Mouse (Mus musculus) myocyte (in vitro differentiated cells): ENCODE measurements at regions not wholly inside any gene's neighbourhood (a gene's known extent, or its start where the extent isn't known, plus 50 kb on each side); places are given as distances from the start of the nearest gene placed in this dataset.

Source experiments
- H3K27me3 ChIP-seq: one replicate; pipeline ENCODE4 v1.6.1; 2011; ENCODE audit not compliant: control insufficient read depth, insufficient read depth, insufficient read length
- H3K36me3 ChIP-seq: one replicate; pipeline ENCODE4 v1.6.1; 2011; ENCODE audit not compliant: control insufficient read depth, insufficient read depth
- H3K4me2 ChIP-seq: one replicate; pipeline ENCODE4 v1.6.1; 2011; ENCODE audit warnings: low read depth, control low read depth
- H3K4me3 ChIP-seq: one replicate; pipeline ENCODE4 v1.5.1; 2011; ENCODE audit warnings: mild to moderate bottlenecking, control low read depth, moderate library complexity
- H3K79me2 ChIP-seq: one replicate; pipeline ENCODE4 v1.6.1; 2011; ENCODE audit not compliant: control insufficient read depth, insufficient read depth
- H3ac ChIP-seq: one replicate; pipeline ENCODE4 v1.6.1; 2011; ENCODE audit not compliant: control insufficient read depth, insufficient read length
- CEBPB ChIP-seq: IDR thresholded peaks from 2 replicates; pipeline ENCODE4 v1.6.1; 2011; ENCODE audit warnings: mild to moderate bottlenecking, moderate library complexity; ENCODE audit not compliant: poor library complexity, insufficient read depth, severe bottlenecking
- E2F4 ChIP-seq: IDR thresholded peaks from one replicate; pipeline ENCODE4 v1.6.1; 2011; ENCODE audit warnings: mild to moderate bottlenecking, control low read depth, moderate library complexity; ENCODE audit not compliant: insufficient read depth
- MAX ChIP-seq: IDR thresholded peaks from one replicate; pipeline ENCODE4 v1.6.1; 2011; ENCODE audit warnings: low read depth, mild to moderate bottlenecking, control low read depth
- MYOD1 ChIP-seq, 3 experiments: IDR thresholded peaks; one replicate each; pipeline ENCODE4 v1.6.1; 2011; ENCODE audit warnings: control low read depth in 2 of 3, low read depth in 2 of 3, mild to moderate bottlenecking in 2 of 3, moderate library complexity in 1 of 3; ENCODE audit not compliant: insufficient read length in 2 of 3, control insufficient read depth in 1 of 3
- MYOG ChIP-seq, 3 experiments: IDR thresholded peaks; one replicate each; pipeline ENCODE4 v1.6.1; 2011; ENCODE audit warnings: control low read depth in 2 of 3, low read depth in 2 of 3, mild to moderate bottlenecking in 2 of 3; ENCODE audit not compliant: insufficient read length in 2 of 3, control insufficient read depth in 1 of 3, insufficient read depth in 1 of 3
- POLR2A ChIP-seq: IDR thresholded peaks from one replicate; pipeline ENCODE4 v1.6.1; 2011; ENCODE audit warnings: low read depth, mild to moderate bottlenecking, control low read depth, moderate library complexity; ENCODE audit not compliant: insufficient read length
- POLR2AphosphoS2 ChIP-seq: IDR thresholded peaks from one replicate; pipeline ENCODE4 v1.6.1; 2011; ENCODE audit warnings: low read depth, control low read depth; ENCODE audit not compliant: insufficient read length
- REST ChIP-seq: IDR thresholded peaks from one replicate; pipeline ENCODE4 v1.6.1; 2011; ENCODE audit warnings: mild to moderate bottlenecking, control low read depth, moderate library complexity; ENCODE audit not compliant: insufficient read depth, insufficient read length
- SRF ChIP-seq: IDR thresholded peaks from one replicate; pipeline ENCODE4 v1.6.1; 2011; ENCODE audit warnings: low read depth; ENCODE audit not compliant: control insufficient read depth, insufficient read length
- TCF12 ChIP-seq: IDR thresholded peaks from one replicate; pipeline ENCODE4 v1.6.1; 2011; ENCODE audit warnings: mild to moderate bottlenecking, control low read depth; ENCODE audit not compliant: poor library complexity, insufficient read depth, severe bottlenecking
- TCF3 ChIP-seq: IDR thresholded peaks from one replicate; pipeline ENCODE4 v1.6.1; 2011; ENCODE audit warnings: low read depth, control low read depth; ENCODE audit not compliant: insufficient read length
- USF1 ChIP-seq: IDR thresholded peaks from one replicate; pipeline ENCODE4 v1.6.1; 2011; ENCODE audit warnings: low read depth, mild to moderate bottlenecking, control low read depth, moderate library complexity

DNA sequence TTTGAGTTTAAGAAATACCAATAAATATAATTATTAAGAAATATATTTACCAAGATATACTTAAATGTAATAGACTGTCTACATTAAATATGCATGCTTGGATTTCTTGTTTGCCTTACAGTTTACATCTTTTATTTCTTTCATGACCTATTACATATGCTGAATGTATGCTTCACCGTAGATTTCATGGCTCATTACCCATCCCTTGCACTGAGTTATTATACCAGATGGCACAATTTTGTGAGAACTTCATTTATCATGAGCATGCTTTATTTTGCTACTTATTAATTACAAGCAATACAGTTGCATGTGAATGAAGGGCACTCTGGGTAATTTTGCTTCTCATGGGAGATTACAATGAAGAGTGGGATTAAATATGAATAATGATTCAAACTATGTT lies 856.0 kb upstream of the Nectin3 start:
- no peaks in the 10 kb centered on the region for H3K27me3 ChIP-seq
- TF ChIP-seq CEBPB = no peak
- TF ChIP-seq SRF = no peak
- TF ChIP-seq TCF3 = no peak
- TF ChIP-seq MYOD1 (IDR thresholded peaks at IDR 0.05; ENCODE audit: control insufficient read depth in 1 of 3, insufficient read length in 2 of 3, low read depth in 2 of 3) = no peak
- TF ChIP-seq POLR2AphosphoS2 = no peak
- no peak for TF ChIP-seq USF1
- no peak for TF ChIP-seq MAX
- no peak for TF ChIP-seq TCF12
- TF ChIP-seq MYOG (IDR thresholded peaks at IDR 0.05; ENCODE audit: control insufficient read depth in 1 of 3, insufficient read depth in 1 of 3, insufficient read length in 2 of 3, low read depth in 2 of 3) = no peak
- TF ChIP-seq REST = no peak
- no peak for TF ChIP-seq POLR2A
- no peak for TF ChIP-seq E2F4
- no peak overlapping the region for H3K4me3 ChIP-seq
- H3K79me2 ChIP-seq = no peaks in the 10 kb centered on the region
- no peaks in the 10 kb centered on the region for H3K36me3 ChIP-seq
- no peak overlapping the region for H3K4me2 ChIP-seq
- no peak overlapping the region for H3ac ChIP-seq

GRCm38 (mm10) chr16:47394398-47394797 lies 889.1 kb upstream of the Dppa4 start:
- H3ac ChIP-seq = no peak overlapping the region
- TF ChIP-seq POLR2AphosphoS2 = no peak
- TF ChIP-seq CEBPB = peak; percentile 73
- no peaks in the 10 kb centered on the region for H3K36me3 ChIP-seq
- H3K27me3 ChIP-seq = no peaks in the 10 kb centered on the region
- no peaks in the 10 kb centered on the region for H3K79me2 ChIP-seq
- H3K4me2 ChIP-seq = no peak overlapping the region
- no peak overlapping the region for H3K4me3 ChIP-seq

DNA sequence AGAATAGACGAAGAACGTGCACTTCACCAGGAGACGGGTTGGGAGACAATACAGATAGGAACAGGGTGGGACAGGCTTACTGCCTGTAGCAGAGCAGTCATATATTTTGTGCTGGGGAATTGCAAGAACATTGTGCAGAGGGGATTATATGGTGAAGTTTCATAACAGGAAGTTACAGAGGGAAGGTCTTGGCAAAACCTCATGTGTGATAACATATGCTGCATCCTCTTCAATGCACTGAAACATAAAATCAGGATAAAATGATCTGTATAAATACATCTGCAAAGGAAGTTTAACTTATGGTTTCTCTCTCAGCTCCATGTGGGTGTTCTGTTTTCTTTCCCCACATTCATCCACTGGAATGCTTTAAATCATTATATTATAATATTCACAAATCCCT lies 876.5 kb upstream of the Dppa4 start:
- H3K79me2 ChIP-seq = no peaks in the 10 kb centered on the region
- H3K36me3 ChIP-seq = no peaks in the 10 kb centered on the region
- TF ChIP-seq MYOD1 (IDR thresholded peaks at IDR 0.05; ENCODE audit: control insufficient read depth in 1 of 3, insufficient read length in 2 of 3, low read depth in 2 of 3) = no peak
- no peak for TF ChIP-seq REST
- no peak for TF ChIP-seq MYOG (IDR thresholded peaks at IDR 0.05; ENCODE audit: control insufficient read depth in 1 of 3, insufficient read depth in 1 of 3, insufficient read length in 2 of 3, low read depth in 2 of 3)
- TF ChIP-seq E2F4 = no peak
- no peak for TF ChIP-seq CEBPB
- no peak overlapping the region for H3K4me2 ChIP-seq
- H3ac ChIP-seq = no peak overlapping the region
- H3K27me3 ChIP-seq = no peaks in the 10 kb centered on the region
- H3K4me3 ChIP-seq = no peak overlapping the region

- no peak for TF ChIP-seq USF1
- no peak for TF ChIP-seq MYOG (IDR thresholded peaks at IDR 0.05; ENCODE audit: control insufficient read depth in 1 of 3, insufficient read depth in 1 of 3, insufficient read length in 2 of 3, low read depth in 2 of 3)
- TF ChIP-seq MAX = no peak
- TF ChIP-seq REST = no peak
- no peak for TF ChIP-seq TCF3
- no peak for TF ChIP-seq TCF12
- H3K36me3 ChIP-seq = no peaks in the 10 kb centered on the region
- no peaks in the 10 kb centered on the region for H3K79me2 ChIP-seq
- H3K4me2 ChIP-seq = no peak overlapping the region
- no peak overlapping the region for H3K4me3 ChIP-seq
- H3ac ChIP-seq = no peak overlapping the region
- no peaks in the 10 kb centered on the region for H3K27me3 ChIP-seq
These were observed 864.8 kb upstream of the Dppa4 start for GRCm38 (mm10) chr16:47418680-47419252.

- TF ChIP-seq USF1 = no peak
- TF ChIP-seq SRF = no peak
- TF ChIP-seq MYOG (IDR thresholded peaks at IDR 0.05; ENCODE audit: control insufficient read depth in 1 of 3, insufficient read depth in 1 of 3, insufficient read length in 2 of 3, low read depth in 2 of 3) = no peak
- TF ChIP-seq MAX = no peak
- TF ChIP-seq POLR2AphosphoS2 = no peak
- TF ChIP-seq TCF12 = no peak
- TF ChIP-seq CEBPB = no peak
- no peak for TF ChIP-seq MYOD1 (IDR thresholded peaks at IDR 0.05; ENCODE audit: control insufficient read depth in 1 of 3, insufficient read length in 2 of 3, low read depth in 2 of 3)
- no peak for TF ChIP-seq TCF3
- no peak for TF ChIP-seq POLR2A
- no peak for TF ChIP-seq REST
- no peak for TF ChIP-seq E2F4
- H3K36me3 ChIP-seq = no peaks in the 10 kb centered on the region
- H3K27me3 ChIP-seq = no peaks in the 10 kb centered on the region
- H3K4me2 ChIP-seq = no peak overlapping the region
- H3ac ChIP-seq = no peak overlapping the region
- H3K4me3 ChIP-seq = no peak overlapping the region
- no peaks in the 10 kb centered on the region for H3K79me2 ChIP-seq
These were observed 838.5 kb upstream of the Dppa4 start for GRCm38 (mm10) chr16:47445083-47445482.
